Mouse (Mus musculus) hindbrain, embryonic 13.5 days (tissue): Measurements from ENCODE around the gene Mageb2. TPM values are rescaled to one million over a fixed set of nuclear protein-coding genes. Genes with fewer than 3 reads are reported as not detected.
"Not testable (repeated sequence)": the region's sequence is repeated elsewhere in the genome, so short reads cannot be mapped to it uniquely, and the experiment has no call there.

ENCODE experiments used
- ATAC-seq: fragments of 200-750 bp; cut with Nextera tagmentation; 2 replicates; pipeline ENCODE4 v1.8.0; 2017; ENCODE audit warnings: moderate TSS enrichment; ENCODE audit not compliant: low FRiP score
- H3K27ac ChIP-seq: fragments of 300-500 bp; sonication (generic); 2 replicates; pipeline ENCODE4 v1.5.1; 2015; ENCODE audit warnings: inconsistent platforms, mild to moderate bottlenecking, moderate library complexity
- H3K27me3 ChIP-seq: fragments of 300-500 bp; sonication (generic); 2 replicates; pipeline ENCODE4 v1.6.1; 2015; ENCODE audit warnings: mild to moderate bottlenecking, inconsistent platforms
- H3K36me3 ChIP-seq: fragments of 300-500 bp; sonication (generic); 2 replicates; pipeline ENCODE4 v1.6.1; 2015; ENCODE audit warnings: mild to moderate bottlenecking, inconsistent platforms
- H3K4me1 ChIP-seq: fragments of 300-500 bp; sonication (generic); replicated peaks from 2 replicates; pipeline ENCODE4 v1.6.1; 2015; ENCODE audit warnings: inconsistent platforms
- H3K4me2 ChIP-seq: fragments of 300-500 bp; sonication (generic); 2 replicates; pipeline ENCODE4 v1.6.1; 2015; ENCODE audit warnings: inconsistent platforms, mild to moderate bottlenecking, moderate library complexity
- H3K4me3 ChIP-seq: fragments of 300-500 bp; sonication (generic); 2 replicates; pipeline ENCODE4 v1.5.1; 2015; ENCODE audit warnings: mild to moderate bottlenecking, inconsistent platforms
- H3K9ac ChIP-seq: fragments of 300-500 bp; sonication (generic); 2 replicates; pipeline ENCODE4 v1.6.1; 2015; ENCODE audit warnings: mild to moderate bottlenecking, inconsistent platforms
- H3K9me3 ChIP-seq: fragments of 300-500 bp; sonication (generic); 2 replicates; pipeline ENCODE4 v1.6.1; 2016; ENCODE audit warnings: inconsistent platforms
- WGBS: fragments of 180-500 bp; shearing (Covaris S2); methylation state at CpG from one replicate; pipeline ENCODE4 v1.1.7; 2015; 5-methylcytosine and 5-hydroxymethylcytosine counted together
- polyA plus RNA-seq: library from polyadenylated mRNA; unstranded; fragments of >200 nt; fragmentation: Nextera tagmentation; extraction: Ambion mirVana; gene quantifications from 2 replicates; pipeline ENCODE4 v1.2.1, GENCODE M21; 2015

Gene Mageb2
- not detected in 2 replicates for polyA plus RNA-seq

DNA sequence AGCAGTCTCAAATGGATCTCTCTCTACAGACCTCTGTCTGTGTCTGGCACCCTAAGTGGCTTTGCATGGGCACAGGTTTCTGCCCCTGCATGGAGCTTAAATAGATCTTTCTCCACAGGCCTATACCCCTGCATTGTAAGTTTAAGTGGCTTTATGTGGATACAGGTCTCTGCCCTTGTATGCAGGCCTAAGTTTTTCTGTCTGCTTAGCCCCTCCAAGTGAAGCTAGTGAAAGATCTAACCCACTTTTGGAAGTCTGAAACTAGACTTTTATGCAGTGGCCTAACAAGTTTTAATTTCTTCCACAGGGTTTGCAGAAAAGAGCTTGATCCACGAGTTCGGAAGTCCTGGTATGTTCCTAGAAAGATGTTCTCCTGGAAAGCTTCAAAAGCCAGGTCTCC, at the start of gene Mageb2:
TSS of gene Mageb2 (plus strand) at position 301 of the 400 bp plus-strand sequence.
- not testable (repeated sequence) for ATAC-seq, H3K27ac ChIP-seq, H3K4me3 ChIP-seq, H3K4me2 ChIP-seq, H3K9me3 ChIP-seq, H3K36me3 ChIP-seq, H3K27me3 ChIP-seq, H3K9ac ChIP-seq, H3K4me1 ChIP-seq
- WGBS, result 78% methylated on average over 2 of the region's 2 CpGs

- not testable (repeated sequence) for H3K9ac ChIP-seq, H3K4me1 ChIP-seq, H3K27ac ChIP-seq, H3K4me2 ChIP-seq, H3K4me3 ChIP-seq, ATAC-seq, H3K9me3 ChIP-seq, H3K36me3 ChIP-seq, H3K27me3 ChIP-seq
- WGBS, result 94% methylated on average over 9 of the region's 9 CpGs
These were observed 18.2 kb upstream of the Mageb2 start for GRCm38 (mm10) chrX:91313256-91313655.

Other genes starting within 250 kb of the Mageb2 start
- gene Gm5072, start 60.8 kb downstream of the Mageb2 start, polyA plus RNA-seq, result not detected in 2 replicates
- not detected in 2 replicates for gene Gm8914, start 148.4 kb downstream of the Mageb2 start, polyA plus RNA-seq
- not detected in 2 replicates for gene 1700084M14Rik, start 244.2 kb downstream of the Mageb2 start, polyA plus RNA-seq